Comparison of ENCODE assay signal across 17 mouse cellular contexts in genomic region chr12:108256734-108257133, GRCm38 (mm10). TPM values are rescaled to one million over a fixed set of nuclear protein-coding genes. Genes with fewer than 3 reads are reported as not detected.
DNase-seq lines count a peak whose midpoint lies in the region; ATAC-seq and TF ChIP-seq lines count a peak whose summit lies in the region.
"Had no signal": no experiment of that assay in that cellular context is flagged by ENCODE, and none has a peak within 500 bp of the region (broad histone marks: within the 10 kb centered on the region; RNA-seq: fewer than 3 reads in every experiment).

No protein-coding gene starts in this region.

- peak overlapping the region; percentile 55; the same call in 1 of the 2 replicates for H3K27ac ChIP-seq in heart, embryonic 11.5 days (ENCODE audit: low read depth, low read length)
- peak overlapping the region; percentile 21; the same call in 1 of the 2 replicates for H3K27ac ChIP-seq in kidney, postnatal 0 days
- 0 out of 2 replicates have a peak overlapping the region, but pooled peaks have one; percentile 18 for H3K27ac ChIP-seq in stomach, postnatal 0 days (replicated peaks)
- H3K27ac ChIP-seq: embryonic facial prominence, embryonic 15.5 days; forebrain, embryonic 15.5 days; liver, embryonic 15.5 days had no signal

- TF ChIP-seq CTCF in kidney, postnatal 0 days (IDR thresholded peaks at IDR 0.05; ENCODE audit: low read depth) = no peak
- TF ChIP-seq CTCF in stomach, postnatal 0 days (IDR thresholded peaks at IDR 0.05; ENCODE audit: low read depth) = peak; percentile 24; the same call in 1 of the 2 replicates

- no peaks in the 10 kb centered on the region for H3K36me3 ChIP-seq in heart, embryonic 11.5 days (ENCODE audit: control insufficient read depth, insufficient read depth, low read length)
- no peaks in the 10 kb centered on the region for H3K36me3 ChIP-seq in kidney, postnatal 0 days (ENCODE audit: insufficient read depth, low read length)
- no peaks in the 10 kb centered on the region for H3K36me3 ChIP-seq in stomach, postnatal 0 days (ENCODE audit: control insufficient read depth, insufficient read depth, low read length)
- H3K36me3 ChIP-seq: embryonic facial prominence, embryonic 15.5 days; forebrain, embryonic 15.5 days; heart, embryonic 15.5 days; intestine, embryonic 15.5 days; liver, embryonic 15.5 days; midbrain, embryonic 13.5 days had no signal

- no peak overlapping the region for H3K4me2 ChIP-seq in heart, embryonic 11.5 days
- no peak overlapping the region for H3K4me2 ChIP-seq in kidney, postnatal 0 days (ENCODE audit: low read length)
- H3K4me2 ChIP-seq in stomach, postnatal 0 days (replicated peaks; ENCODE audit: low read depth) = no peak overlapping the region
- H3K4me2 ChIP-seq: embryonic facial prominence, embryonic 15.5 days; forebrain, embryonic 15.5 days; heart, embryonic 15.5 days; intestine, embryonic 15.5 days; liver, embryonic 15.5 days; midbrain, embryonic 13.5 days had no signal

- no peak for DNase-seq in heart, adult 18-20 months
- no peak for DNase-seq in kidney, postnatal 0 days (ENCODE audit: low spot score)
- no peak for DNase-seq in kidney, postnatal 10 days
- peak; percentile 56 for DNase-seq in lung, postnatal 36 days
- no peak for DNase-seq in lung, postnatal 14 days
- DNase-seq in stomach, postnatal 0 days (ENCODE audit: low spot score) = peak; percentile 69
- DNase-seq in spleen, adult 12 weeks (ENCODE audit: low spot score) = no peak
- DNase-seq: adrenal gland, adult 2 months; cerebellum, adult 2 months; thymus, postnatal 14 days had no signal

- no peak; the same call in 1 of the 2 replicates for ATAC-seq in heart, embryonic 11.5 days (replicated peaks; ENCODE audit: insufficient number of reproducible peaks, low FRiP score, low TSS enrichment)
- no peak for ATAC-seq in kidney, postnatal 0 days (replicated peaks; ENCODE audit: low FRiP score, low read depth)
- no peak for ATAC-seq in stomach, postnatal 0 days (ENCODE audit: low FRiP score, low TSS enrichment)
- ATAC-seq: forebrain, embryonic 15.5 days; intestine, embryonic 15.5 days; midbrain, embryonic 13.5 days had no signal

- WGBS in heart, embryonic 11.5 days (ENCODE audit: insufficient replicate concordance) = 31% methylated on average over 10 of the region's 10 CpGs
- WGBS in kidney, postnatal 0 days = 43% methylated on average over 10 of the region's 10 CpGs
- 58% methylated on average over 10 of the region's 10 CpGs for WGBS in stomach, postnatal 0 days

- no peaks in the 10 kb centered on the region for H3K27me3 ChIP-seq in heart, embryonic 11.5 days (ENCODE audit: control insufficient read depth, insufficient read depth, low read length)
- H3K27me3 ChIP-seq in kidney, postnatal 0 days (ENCODE audit: insufficient read depth, low read length) = no peaks in the 10 kb centered on the region
- no peaks in the 10 kb centered on the region for H3K27me3 ChIP-seq in stomach, postnatal 0 days (ENCODE audit: control insufficient read depth, insufficient read depth, low read length)
- H3K27me3 ChIP-seq: embryonic facial prominence, embryonic 15.5 days; forebrain, embryonic 15.5 days; heart, embryonic 15.5 days; intestine, embryonic 15.5 days; liver, embryonic 15.5 days; midbrain, embryonic 13.5 days had no signal

- H3K4me3 ChIP-seq in heart, embryonic 11.5 days (ENCODE audit: low read depth, low read length) = no peak overlapping the region
- H3K4me3 ChIP-seq in kidney, postnatal 0 days (replicated peaks; ENCODE audit: low read depth, low read length) = no peak overlapping the region
- H3K4me3 ChIP-seq in stomach, postnatal 0 days (ENCODE audit: low read depth, low read length) = no peak overlapping the region
- H3K4me3 ChIP-seq: embryonic facial prominence, embryonic 15.5 days; forebrain, embryonic 15.5 days; heart, embryonic 15.5 days; intestine, embryonic 15.5 days; liver, embryonic 15.5 days; midbrain, embryonic 13.5 days had no signal

- no peaks in the 10 kb centered on the region for H3K9me3 ChIP-seq in heart, embryonic 11.5 days (replicated peaks; ENCODE audit: control insufficient read depth, low read length)
- H3K9me3 ChIP-seq in kidney, postnatal 0 days (replicated peaks; ENCODE audit: low read length) = no peaks in the 10 kb centered on the region
- H3K9me3 ChIP-seq in stomach, postnatal 0 days (ENCODE audit: control insufficient read depth, low read length) = no peaks in the 10 kb centered on the region
- H3K9me3 ChIP-seq: embryonic facial prominence, embryonic 15.5 days; forebrain, embryonic 15.5 days; heart, embryonic 15.5 days; intestine, embryonic 15.5 days; liver, embryonic 15.5 days; midbrain, embryonic 13.5 days had no signal

- no peak overlapping the region for H3K9ac ChIP-seq in heart, embryonic 11.5 days (ENCODE audit: low read depth, low read length)
- H3K9ac ChIP-seq in kidney, postnatal 0 days (ENCODE audit: low read depth, low read length) = no peak overlapping the region
- H3K9ac ChIP-seq in stomach, postnatal 0 days (ENCODE audit: low read length) = no peak overlapping the region
- H3K9ac ChIP-seq: embryonic facial prominence, embryonic 15.5 days; forebrain, embryonic 15.5 days; heart, embryonic 15.5 days; intestine, embryonic 15.5 days; liver, embryonic 15.5 days; midbrain, embryonic 13.5 days had no signal

- peaks cover 69% of the 10 kb centered on the region for H3K4me1 ChIP-seq in heart, embryonic 11.5 days (ENCODE audit: control insufficient read depth, insufficient read depth, low read length)
- peaks cover 23% of the 10 kb centered on the region for H3K4me1 ChIP-seq in kidney, postnatal 0 days (replicated peaks; ENCODE audit: insufficient read depth, low read length)
- H3K4me1 ChIP-seq in stomach, postnatal 0 days (replicated peaks; ENCODE audit: control insufficient read depth, insufficient read depth) = no peaks in the 10 kb centered on the region; the same call in 1 of the 2 replicates

- TF ChIP-seq EP300 in stomach, postnatal 0 days (optimal IDR thresholded peaks at IDR 0.05) = no peak

RNA-seq across cellular contexts. Expression of gene Ccdc85c, which starts 18.5 kb away (rescaled TPM):
- 6.3 and 7.8 TPM in 2 replicates for polyA plus RNA-seq in heart, embryonic 11.5 days (2014; fragmentation: Nextera tagmentation; extraction: Ambion mirVana)
- 10 to 100 TPM; 38.5 to 42.5 TPM for total RNA-seq in heart, adult 18-20 months (2021)
- 7.2 and 7.7 TPM in 2 replicates for polyA plus RNA-seq in kidney, postnatal 0 days (2015; fragmentation: Nextera tagmentation; extraction: Ambion mirVana)
- polyA plus RNA-seq in stomach, postnatal 0 days (2015; fragmentation: Nextera tagmentation; extraction: Ambion mirVana) = 6.7 and 7.0 TPM in 2 replicates

RNA-seq across cellular contexts. Expression of gene Hhipl1, which starts 49.3 kb away (rescaled TPM):
- 0.28 and 0.29 TPM in 2 replicates for polyA plus RNA-seq in heart, embryonic 11.5 days (2014; fragmentation: Nextera tagmentation; extraction: Ambion mirVana)
- total RNA-seq in heart, adult 18-20 months (2021) = 1 to 10 TPM; 1.3 to 2.1 TPM
- polyA plus RNA-seq in kidney, postnatal 0 days (2015; fragmentation: Nextera tagmentation; extraction: Ambion mirVana) = 0.37 and 0.43 TPM in 2 replicates
- polyA plus RNA-seq in stomach, postnatal 0 days (2015; fragmentation: Nextera tagmentation; extraction: Ambion mirVana) = 0.23 and 0.24 TPM in 2 replicates

Comparison
In these comparisons a context has a peak if more than half of its experiments do, and no peak if none do; other contexts are left out.
1. DNase-seq: peak in lung, postnatal 36 days (single experiment) and stomach, postnatal 0 days (single experiment); none in heart, adult 18-20 months (0 of 2), kidney, postnatal 0 days (single experiment), kidney, postnatal 10 days (single experiment), lung, postnatal 14 days (single experiment) and spleen, adult 12 weeks (single experiment).
2. Peak in every context shown above with its lines, with median percentiles within 50 percentile points of each other: H3K27ac ChIP-seq.